Mouse (Mus musculus): Measurements from ENCODE around the gene Lrp8.

Gene Lrp8

GRCm38 (mm10) chr4:107844971-107845370, 42.9 kb downstream of the Lrp8 start:
- intact Hi-C loops (cut with DNase I) = loop anchor here (1.0 kb wide), 1 partner anchor 107 kb away; no protein-coding TSS in a partner anchor

- intact Hi-C loops (cut with DNase I) = no loop called here
Measured at GRCm38 (mm10) chr4:107846795-107847194, 44.7 kb downstream of the Lrp8 start.

- intact Hi-C loops (cut with DNase I) = no loop called here
Measured at GRCm38 (mm10) chr4:107848546-107848945, 46.5 kb downstream of the Lrp8 start.

GRCm38 (mm10) chr4:107849621-107850020, 47.6 kb downstream of the Lrp8 start:
- intact Hi-C loops (cut with DNase I) = no loop called here

- intact Hi-C loops (cut with DNase I) = no loop called here
Measured at GRCm38 (mm10) chr4:107850091-107850490, 48.0 kb downstream of the Lrp8 start.

GRCm38 (mm10) chr4:107853333-107853732, 51.3 kb downstream of the Lrp8 start:
- intact Hi-C loops (cut with DNase I) = no loop called here

GRCm38 (mm10) chr4:107853836-107854235, 51.8 kb downstream of the Lrp8 start:
- intact Hi-C loops (cut with DNase I) = no loop called here

- intact Hi-C loops (cut with DNase I) = no loop called here
Measured at GRCm38 (mm10) chr4:107856958-107857686, 55.1 kb downstream of the Lrp8 start.

- intact Hi-C loops (cut with DNase I) = no loop called here
Measured at GRCm38 (mm10) chr4:107858995-107859394, 56.9 kb downstream of the Lrp8 start.

GRCm38 (mm10) chr4:107864866-107865265, 62.8 kb downstream of the Lrp8 start:
- intact Hi-C loops (cut with DNase I) = no loop called here

- intact Hi-C loops (cut with DNase I) = no loop called here
Measured at GRCm38 (mm10) chr4:107879254-107880050, 77.4 kb downstream of the Lrp8 start, which contains the start of gene Magoh. Gene Magoh, plus strand, starts transcription at chr4:107879755.

- intact Hi-C loops (cut with DNase I) = no loop called here
Measured at GRCm38 (mm10) chr4:107881631-107882030, 79.6 kb downstream of the Lrp8 start.

GRCm38 (mm10) chr4:107886371-107886770, 84.3 kb downstream of the Lrp8 start:
- intact Hi-C loops (cut with DNase I) = no loop called here

- intact Hi-C loops (cut with DNase I) = no loop called here
Measured at GRCm38 (mm10) chr4:107889385-107889730, 87.3 kb downstream of the Lrp8 start.

GRCm38 (mm10) chr4:107889731-107890432, 87.8 kb downstream of the Lrp8 start, which contains the start of gene 0610037L13Rik:
Gene 0610037L13Rik, plus strand, starts transcription at chr4:107889813.
- intact Hi-C loops (cut with DNase I) = no loop called here

- intact Hi-C loops (cut with DNase I) = no loop called here
Measured at GRCm38 (mm10) chr4:107892663-107893062, 90.6 kb downstream of the Lrp8 start.

- intact Hi-C loops (cut with DNase I) = no loop called here
Measured at GRCm38 (mm10) chr4:107899211-107899927, 97.3 kb downstream of the Lrp8 start.

- intact Hi-C loops (cut with DNase I) = no loop called here
Measured at GRCm38 (mm10) chr4:107900206-107900605, 98.1 kb downstream of the Lrp8 start.

- intact Hi-C loops (cut with DNase I) = no loop called here
Measured at GRCm38 (mm10) chr4:107904252-107904651, 102.2 kb downstream of the Lrp8 start.

- intact Hi-C loops (cut with DNase I) = no loop called here
Measured at GRCm38 (mm10) chr4:107906561-107906960, 104.5 kb downstream of the Lrp8 start.

- intact Hi-C loops (cut with DNase I) = no loop called here
Measured at GRCm38 (mm10) chr4:107910020-107910419, 108.0 kb downstream of the Lrp8 start.
